Mouse (Mus musculus): ENCODE results near the gene Ramp1. TPM values are rescaled to one million over a fixed set of nuclear protein-coding genes. Genes with fewer than 3 reads are reported as not detected.

Ramp1 gene
- total and polyA plus RNA-seq, 3 experiments, result 4.1 to 5.6 TPM; not detected in 1

DNA sequence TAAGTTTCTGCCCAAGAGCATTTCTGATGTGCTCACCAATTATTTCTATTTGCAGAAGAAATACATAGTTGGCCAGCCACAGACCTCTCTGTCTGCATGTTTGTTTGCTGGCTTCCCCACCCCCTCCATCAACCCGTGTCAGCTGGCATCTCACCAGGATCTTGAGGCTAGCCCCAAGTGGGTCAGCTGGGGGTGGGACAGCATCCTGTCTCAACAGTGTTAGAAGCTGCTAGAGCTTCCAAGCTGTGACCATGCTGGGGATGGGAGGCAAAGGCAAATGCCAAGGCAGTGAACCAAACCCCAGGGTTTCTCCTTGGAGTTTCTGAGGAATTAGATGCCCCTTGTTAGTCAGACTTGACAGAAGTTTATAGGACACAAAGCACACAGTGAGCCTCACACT lies 36.4 kb downstream of the Ramp1 start:
- no peak for DNase-seq (ENCODE audit: low read depth, low spot score)
- H3K27ac ChIP-seq (ENCODE audit: control insufficient read depth, low read depth, low read length), result peak overlapping the region; percentile 30; the same call in 1 of the 2 replicates
- H3K4me1 ChIP-seq (ENCODE audit: control insufficient read depth in 1 of 2, insufficient read depth in 2 of 2, low read length in 2 of 2), result peaks cover 6 to 23% of the 10 kb centered on the region in 2 experiments
- H3K9ac ChIP-seq (ENCODE audit: control insufficient read depth, low read depth, low read length, poor library complexity, severe bottlenecking), result no peak overlapping the region; the same call in 1 of the 2 replicates
- H3K36me3 ChIP-seq (ENCODE audit: control insufficient read depth in 1 of 2, insufficient read depth in 2 of 2, low read length in 2 of 2), result peaks cover 0 to 13% of the 10 kb centered on the region in 2 experiments; a peak in 2 of 4 replicates
- no peaks in the 10 kb centered on the region for H3K79me2 ChIP-seq (ENCODE audit: control insufficient read depth, insufficient read depth, low read length, poor library complexity)
- TF ChIP-seq GABPA (IDR thresholded peaks at IDR 0.05; ENCODE audit: low read depth, low read length) (no peak), ZKSCAN1 (IDR thresholded peaks at IDR 0.05; ENCODE audit: low read depth, low read length) (no peak), MAX (IDR thresholded peaks at IDR 0.05; ENCODE audit: low read length) (no peak), UBTF (IDR thresholded peaks at IDR 0.05; ENCODE audit: borderline replicate concordance, insufficient read depth, low read depth, low read length) (no peak), ETS1 (IDR thresholded peaks at IDR 0.05; ENCODE audit: low read depth, low read length) (no peak), MEF2A (IDR thresholded peaks at IDR 0.05; ENCODE audit: extremely low read depth, insufficient replicate concordance, low read depth, low read length, poor library complexity, severe bottlenecking) (no peak), NRF1 (IDR thresholded peaks at IDR 0.05; ENCODE audit: insufficient read depth, low read depth, low read length, poor library complexity, severe bottlenecking) (no peak), BHLHE40 (IDR thresholded peaks at IDR 0.05; ENCODE audit: borderline replicate concordance, low read depth, low read length) (no peak), EP300 (IDR thresholded peaks at IDR 0.05; ENCODE audit: low read depth in 1 of 2, low read length in 2 of 2) (no peak), GATA1 (IDR thresholded peaks at IDR 0.05; ENCODE audit: low read depth, low read length) (no peak), POLR2AphosphoS2 (IDR thresholded peaks at IDR 0.05; ENCODE audit: low read length) (no peak), MYB (IDR thresholded peaks at IDR 0.05; ENCODE audit: low read depth, low read length) (no peak), POLR2AphosphoS5 (IDR thresholded peaks at IDR 0.05; ENCODE audit: borderline replicate concordance, low read depth, low read length) (no peak)
- no peaks in the 10 kb centered on the region for H3K27me3 ChIP-seq (ENCODE audit: control insufficient read depth in 1 of 2, insufficient read depth in 2 of 2, low read length in 2 of 2)
- no peak overlapping the region for H3K4me3 ChIP-seq (ENCODE audit: control insufficient read depth in 1 of 2, insufficient read depth in 1 of 2, low read depth in 2 of 2, low read length in 2 of 2)
- no peaks in the 10 kb centered on the region for H3K9me3 ChIP-seq (replicated peaks; ENCODE audit: insufficient read depth, low read length)

DNA sequence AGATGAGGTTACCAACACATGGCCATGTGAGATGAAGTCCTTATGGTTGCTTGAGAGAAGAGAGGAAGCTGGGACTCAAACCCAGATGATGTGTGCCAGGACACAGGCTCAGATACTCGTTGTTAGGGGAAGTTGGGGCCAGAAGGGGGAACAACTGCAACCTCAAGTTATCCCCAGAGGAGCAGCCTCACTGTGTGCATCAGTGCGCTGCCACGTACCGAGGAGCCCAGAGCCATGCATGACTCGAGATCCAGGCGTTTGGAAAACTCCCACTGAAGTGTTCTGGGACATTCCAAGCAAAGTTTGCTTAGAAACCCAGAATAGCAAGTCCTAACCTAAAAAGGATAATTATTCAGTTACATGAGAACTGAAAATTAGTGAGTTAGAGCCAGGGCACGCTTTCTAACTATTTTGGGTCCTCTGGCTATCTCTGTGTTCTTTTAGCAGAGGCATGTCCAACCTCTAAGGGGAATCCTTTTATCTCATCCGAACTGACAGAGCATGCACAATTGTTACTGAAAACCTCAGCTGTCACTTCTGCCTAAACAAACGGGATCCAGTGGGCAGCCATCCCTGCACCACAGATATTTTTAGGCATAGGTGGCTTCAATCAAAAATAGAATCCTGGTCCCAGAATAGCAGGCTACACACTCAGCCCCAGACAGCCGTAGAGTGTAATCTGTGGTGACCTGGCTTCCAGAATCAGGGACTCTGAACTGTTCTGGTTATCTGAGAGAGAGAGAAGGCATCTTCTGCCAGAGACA lies 37.1 kb downstream of the Ramp1 start:
- peak overlapping the region; percentile 11; the same call in 1 of the 2 replicates for H3K9ac ChIP-seq (ENCODE audit: control insufficient read depth, low read depth, low read length, poor library complexity, severe bottlenecking)
- no peaks in the 10 kb centered on the region for H3K79me2 ChIP-seq (ENCODE audit: control insufficient read depth, insufficient read depth, low read length, poor library complexity)
- H3K4me1 ChIP-seq (ENCODE audit: control insufficient read depth in 1 of 2, insufficient read depth in 2 of 2, low read length in 2 of 2), result peaks cover 6 to 21% of the 10 kb centered on the region in 2 experiments
- H3K9me3 ChIP-seq (replicated peaks; ENCODE audit: insufficient read depth, low read length), result no peaks in the 10 kb centered on the region
- H3K36me3 ChIP-seq (ENCODE audit: control insufficient read depth in 1 of 2, insufficient read depth in 2 of 2, low read length in 2 of 2), result peaks cover 0 to 13% of the 10 kb centered on the region in 2 experiments; a peak in 2 of 4 replicates
- H3K27ac ChIP-seq (ENCODE audit: control insufficient read depth, low read depth, low read length), result peak overlapping the region; percentile 28; the same call in 1 of the 2 replicates
- no peaks in the 10 kb centered on the region for H3K27me3 ChIP-seq (ENCODE audit: control insufficient read depth in 1 of 2, insufficient read depth in 2 of 2, low read length in 2 of 2)
- 0 out of 4 replicates have a peak overlapping the region, but pooled peaks of 1 of the 2 experiments have one; percentile 13 for H3K4me3 ChIP-seq (ENCODE audit: control insufficient read depth in 1 of 2, insufficient read depth in 1 of 2, low read depth in 2 of 2, low read length in 2 of 2)
- peak; percentile 91 for DNase-seq (ENCODE audit: low read depth, low spot score)
- TF ChIP-seq TBP (IDR thresholded peaks at IDR 0.05; ENCODE audit: low read depth, low read length) (peak; percentile 41; the same call in 1 of the 2 replicates), MYB (IDR thresholded peaks at IDR 0.05; ENCODE audit: low read depth, low read length) (no peak), NELFE (IDR thresholded peaks at IDR 0.05; ENCODE audit: low read depth, low read length) (no peak), GATA1 (IDR thresholded peaks at IDR 0.05; ENCODE audit: low read depth, low read length) (no peak), ELF1 (IDR thresholded peaks at IDR 0.05; ENCODE audit: low read depth, low read length) (no peak), MYC (IDR thresholded peaks at IDR 0.05; ENCODE audit: low read depth, low read length) (peak; percentile 65; the same call in 1 of the 2 replicates), POLR2AphosphoS2 (IDR thresholded peaks at IDR 0.05; ENCODE audit: low read length) (no peak), ZMIZ1 (IDR thresholded peaks at IDR 0.05; ENCODE audit: low read depth, low read length) (no peak), JUND (IDR thresholded peaks at IDR 0.05; ENCODE audit: low read depth, low read length) (no peak), GABPA (IDR thresholded peaks at IDR 0.05; ENCODE audit: low read depth, low read length) (no peak), MAZ (IDR thresholded peaks at IDR 0.05; ENCODE audit: low read depth, low read length) (no peak), RAD21 (IDR thresholded peaks at IDR 0.05; ENCODE audit: low read depth, low read length) (no peak), SIN3A (IDR thresholded peaks at IDR 0.05; ENCODE audit: low read length) (0 out of 2 replicates have a peak, but pooled peaks have one; percentile 25), UBTF (IDR thresholded peaks at IDR 0.05; ENCODE audit: borderline replicate concordance, insufficient read depth, low read depth, low read length) (no peak), MXI1 (IDR thresholded peaks at IDR 0.05; ENCODE audit: low read depth, low read length) (peak; percentile 32; the same call in 1 of the 2 replicates), USF1 (IDR thresholded peaks at IDR 0.05; ENCODE audit: low read depth, low read length) (no peak), HCFC1 (IDR thresholded peaks at IDR 0.05; ENCODE audit: low read depth, low read length) (no peak), ETS1 (IDR thresholded peaks at IDR 0.05; ENCODE audit: low read depth, low read length) (peak; percentile 52; the same call in 1 of the 2 replicates), USF2 (IDR thresholded peaks at IDR 0.05; ENCODE audit: borderline replicate concordance in 1 of 2, insufficient read depth in 1 of 2, low read depth in 1 of 2, low read length in 2 of 2) (no peak), TCF12 (IDR thresholded peaks at IDR 0.05; ENCODE audit: low read depth, low read length) (peak; percentile 55; the same call in 1 of the 2 replicates)
